Mouse (Mus musculus): ENCODE results near the gene Erich2.

Erich2 gene

DNA sequence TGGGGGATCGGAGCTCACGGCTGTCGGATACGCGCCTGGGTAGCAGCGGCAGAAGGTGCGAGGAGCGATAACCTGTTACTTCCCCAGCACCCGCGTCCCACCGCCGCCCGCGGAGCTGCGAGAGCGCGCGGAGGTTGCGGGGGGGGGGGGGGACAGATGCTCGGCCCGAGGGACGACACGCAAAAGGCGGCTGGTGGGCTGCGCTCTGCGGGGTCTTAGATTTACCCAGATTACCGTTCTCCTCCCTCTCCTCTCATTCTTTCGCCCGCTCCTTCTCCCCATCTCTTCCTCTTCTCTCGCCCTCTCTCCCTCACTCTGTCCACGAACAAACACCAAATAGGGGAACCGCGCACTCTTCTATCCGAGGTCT, 54.0 kb downstream of the Erich2 start:
- no peak for DNase-seq (ENCODE audit: low spot score)

DNA sequence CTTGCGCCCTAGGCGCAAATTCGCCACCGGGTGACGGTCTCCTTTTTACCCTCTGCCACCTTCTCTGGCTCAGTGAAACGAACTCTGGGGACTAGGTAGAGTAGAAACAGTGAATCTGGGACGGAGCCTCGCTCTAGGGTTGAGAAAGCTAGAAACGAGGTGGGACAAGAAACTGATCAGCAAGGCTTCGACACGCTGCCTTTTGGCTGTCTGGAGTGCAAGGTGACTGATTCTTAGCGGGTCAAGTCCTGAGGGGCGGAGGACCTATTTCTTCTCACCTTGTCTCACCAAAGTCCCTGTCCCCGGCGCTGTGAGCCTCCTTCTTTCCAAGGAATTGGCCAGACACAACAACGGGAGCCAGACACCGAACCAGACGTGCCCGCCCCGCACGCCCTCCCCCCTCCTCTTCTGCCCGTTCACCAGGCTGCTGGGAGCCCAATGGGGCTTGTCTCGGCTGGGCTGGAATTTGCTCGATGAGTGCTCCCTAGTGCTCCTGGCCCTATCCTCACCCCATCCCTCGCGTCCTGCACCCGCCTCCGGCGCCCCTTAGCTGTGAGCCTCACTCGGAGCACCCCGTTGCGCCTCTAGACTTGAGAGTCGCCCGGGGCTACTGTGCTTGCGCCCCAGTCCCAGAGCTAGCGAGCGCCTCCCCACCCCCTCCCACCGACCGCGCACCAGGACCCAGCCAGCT, 54.5 kb downstream of the Erich2 start:
- DNase-seq (ENCODE audit: low spot score), result no peak

DNA sequence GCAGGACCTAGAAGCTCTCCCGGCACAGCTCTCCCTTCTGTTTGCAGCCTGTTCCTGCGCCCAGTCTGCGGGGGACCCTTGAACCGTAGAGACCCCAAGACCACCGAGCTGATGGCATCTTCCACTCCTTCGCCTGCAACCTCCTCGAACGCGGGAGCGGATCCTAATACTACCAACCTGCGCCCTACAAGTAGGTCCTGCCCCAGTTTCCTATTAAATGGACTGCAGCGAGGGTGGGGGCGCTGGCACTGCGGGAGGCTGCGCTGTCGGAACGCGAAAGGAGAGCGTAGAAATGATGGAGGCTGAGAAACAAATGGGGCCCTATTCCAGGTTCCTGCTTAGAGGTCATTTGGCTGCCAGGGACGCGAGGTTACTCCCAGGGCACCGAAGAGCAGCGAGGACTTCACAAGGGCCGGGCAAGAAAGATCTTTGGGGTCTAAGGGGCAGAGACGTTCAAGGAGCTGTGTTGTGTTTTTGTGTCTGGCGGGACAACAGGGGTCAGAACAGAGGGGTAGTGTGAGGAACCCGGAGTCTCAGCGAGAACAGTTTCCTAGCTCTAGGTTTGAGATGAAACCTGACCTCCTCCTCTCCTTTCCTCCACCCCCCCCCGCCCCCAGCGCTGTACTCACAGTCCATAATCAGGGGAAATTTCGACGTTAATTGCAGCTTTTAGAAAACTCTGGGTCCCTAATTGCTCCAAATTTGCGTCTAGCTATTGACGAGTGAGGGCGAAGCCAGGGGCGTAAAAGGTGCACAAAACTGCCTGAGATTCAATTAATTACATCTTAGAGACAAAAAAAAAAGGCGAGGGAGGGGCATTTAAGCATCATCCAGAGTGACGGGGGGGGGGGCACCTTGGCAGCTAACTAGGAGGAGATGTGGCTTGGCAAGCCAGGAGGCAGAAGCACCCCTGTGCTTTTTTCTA, 55.4 kb downstream of the Erich2 start:
- DNase-seq (ENCODE audit: low spot score), result no peak

DNA sequence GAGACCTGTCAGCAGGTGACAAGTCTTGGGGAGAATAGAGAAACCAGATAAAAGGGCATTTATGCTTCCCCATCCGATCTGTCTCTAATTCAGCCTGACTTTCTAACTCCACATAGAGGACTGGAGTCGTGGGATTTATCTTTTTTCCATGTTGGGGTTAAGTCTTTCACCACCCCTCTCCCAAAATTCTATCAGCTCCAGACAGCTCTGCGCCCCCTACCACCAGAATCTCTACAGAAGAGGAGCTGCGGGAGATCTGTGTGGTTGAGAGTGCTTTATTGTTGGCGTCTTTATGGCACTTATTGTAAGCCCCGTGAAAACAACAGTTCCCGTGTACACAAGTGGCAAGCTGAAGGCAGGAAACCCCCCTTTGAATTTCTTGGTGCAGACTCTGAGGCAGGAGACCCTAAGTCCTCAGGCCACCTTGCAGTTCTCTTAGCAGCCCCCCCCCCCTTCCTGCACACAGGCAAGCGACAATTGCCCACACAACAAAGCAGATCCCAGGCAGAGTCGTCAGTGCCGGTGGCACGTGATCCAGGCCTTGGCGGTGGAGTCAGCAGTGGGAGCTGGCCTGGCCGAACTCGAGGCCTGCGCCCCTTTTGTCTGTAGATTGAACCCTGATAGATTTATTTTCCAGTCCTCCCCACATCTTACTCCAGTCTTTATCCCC, 56.2 kb downstream of the Erich2 start:
- DNase-seq (ENCODE audit: low spot score), result no peak

DNA sequence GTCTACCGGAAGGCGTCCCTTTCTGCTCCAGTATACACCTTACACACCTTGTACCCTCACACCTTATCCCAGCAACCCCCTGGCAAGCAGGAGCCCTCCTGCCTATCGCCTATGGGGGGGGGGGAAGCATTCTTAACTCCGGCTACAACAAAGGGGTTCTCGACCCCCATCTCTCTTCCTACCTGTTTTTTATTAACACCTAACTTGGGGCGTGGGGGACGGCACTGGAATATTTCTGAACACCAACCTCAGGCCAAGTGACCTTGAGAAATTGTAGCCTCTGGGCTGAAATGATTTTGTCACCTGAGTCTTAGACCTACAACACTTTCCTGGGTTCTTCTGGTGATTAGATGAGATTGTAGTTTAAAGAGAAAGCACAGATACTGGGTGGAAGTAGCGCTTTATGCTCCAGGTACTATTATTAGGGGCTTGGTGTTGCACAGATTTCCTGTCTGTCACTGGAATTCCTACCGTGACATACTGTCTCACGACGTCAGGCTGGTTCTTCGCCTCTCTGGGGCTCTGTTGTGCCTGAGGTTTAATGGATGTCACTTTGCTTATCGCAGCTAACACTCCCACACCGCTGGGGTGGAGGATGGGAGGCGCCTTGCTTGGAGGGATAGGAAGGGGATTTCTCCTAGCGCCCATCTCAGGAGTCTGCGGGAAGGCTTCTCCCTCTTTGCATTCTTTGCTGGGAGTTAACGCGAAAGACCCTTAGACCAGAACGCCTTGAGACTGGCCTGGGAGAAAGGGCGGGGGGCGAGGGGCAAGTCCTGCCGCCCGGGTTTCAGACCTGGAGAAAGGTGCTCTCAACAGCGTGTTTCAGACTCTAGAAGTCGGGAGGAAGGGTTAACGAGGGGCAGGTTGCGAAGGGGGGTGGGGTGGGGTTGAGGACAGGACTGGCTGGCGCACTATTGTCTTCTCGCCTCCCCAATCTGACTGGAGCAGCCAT, 57.3 kb downstream of the Erich2 start:
- DNase-seq (ENCODE audit: low spot score), result no peak

DNA sequence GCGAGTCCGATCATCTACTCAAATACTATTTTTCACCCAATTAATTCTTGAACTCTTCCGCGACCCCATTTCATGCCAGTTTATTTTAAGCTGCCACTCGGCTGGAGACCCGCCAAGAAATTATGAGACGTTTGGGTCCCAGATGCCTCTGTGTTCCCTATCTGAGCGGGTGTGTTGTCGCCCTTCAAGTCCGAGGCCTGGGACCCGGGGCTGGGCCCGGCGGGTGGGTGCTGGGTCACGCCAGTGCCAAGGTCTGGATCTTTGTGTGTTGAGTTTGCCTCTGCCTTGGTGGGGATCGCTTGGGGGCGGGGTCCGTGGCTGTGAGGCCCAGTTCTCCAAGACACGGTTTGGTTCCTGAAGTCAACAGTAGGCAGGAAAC, 58.0 kb downstream of the Erich2 start:
- DNase-seq (ENCODE audit: low spot score), result no peak

DNA sequence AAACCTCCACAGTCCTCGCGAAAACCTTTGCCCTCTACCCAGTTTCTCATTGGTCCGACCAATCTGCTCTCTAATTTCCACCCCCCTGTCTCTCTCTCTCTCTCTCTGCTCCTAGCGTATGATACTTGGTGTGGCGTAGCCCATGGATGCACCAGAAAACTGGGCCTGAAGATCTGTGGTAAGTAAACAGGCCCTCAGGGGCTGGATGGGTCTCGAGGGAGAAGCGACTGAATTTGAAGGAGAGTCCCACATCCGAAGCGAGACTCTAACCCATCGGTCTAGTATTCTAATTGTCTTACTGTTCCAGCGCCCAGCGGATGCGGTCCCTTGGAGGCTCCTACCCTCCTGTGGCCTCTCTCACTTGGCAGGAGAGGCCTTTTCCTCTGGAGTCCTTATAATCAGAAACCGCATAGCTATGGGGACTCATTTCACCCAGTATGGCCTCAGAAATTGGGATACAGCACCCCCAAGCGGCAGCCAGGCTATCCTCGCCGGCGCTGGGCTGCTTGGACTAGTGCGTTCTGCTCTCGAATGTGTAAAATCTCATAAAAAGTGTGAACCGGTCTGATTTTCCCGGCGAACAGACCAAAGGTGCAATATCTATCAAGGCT, 58.6 kb downstream of the Erich2 start:
- no peak for DNase-seq (ENCODE audit: low spot score)

DNA sequence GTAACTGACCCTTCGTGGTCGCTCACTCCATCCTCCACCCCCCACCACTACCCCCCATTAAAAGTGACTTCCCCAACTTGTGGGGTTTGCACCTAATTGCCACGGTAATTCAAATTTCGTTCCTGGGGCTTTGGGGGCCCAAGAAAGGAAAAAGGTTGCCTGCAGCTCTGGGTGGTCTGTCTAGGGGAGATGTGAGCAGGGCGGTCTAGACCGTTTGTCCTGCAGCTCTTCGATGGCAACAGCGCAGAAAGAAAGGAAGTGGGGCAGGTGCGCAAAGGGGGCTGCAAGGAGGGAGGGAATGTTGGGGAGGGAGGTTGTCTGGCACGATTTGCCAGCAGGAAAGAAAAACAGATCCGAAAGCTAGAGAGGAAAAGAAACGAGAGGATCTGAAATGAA, 59.1 kb downstream of the Erich2 start:
- DNase-seq (ENCODE audit: low spot score), result no peak

DNA sequence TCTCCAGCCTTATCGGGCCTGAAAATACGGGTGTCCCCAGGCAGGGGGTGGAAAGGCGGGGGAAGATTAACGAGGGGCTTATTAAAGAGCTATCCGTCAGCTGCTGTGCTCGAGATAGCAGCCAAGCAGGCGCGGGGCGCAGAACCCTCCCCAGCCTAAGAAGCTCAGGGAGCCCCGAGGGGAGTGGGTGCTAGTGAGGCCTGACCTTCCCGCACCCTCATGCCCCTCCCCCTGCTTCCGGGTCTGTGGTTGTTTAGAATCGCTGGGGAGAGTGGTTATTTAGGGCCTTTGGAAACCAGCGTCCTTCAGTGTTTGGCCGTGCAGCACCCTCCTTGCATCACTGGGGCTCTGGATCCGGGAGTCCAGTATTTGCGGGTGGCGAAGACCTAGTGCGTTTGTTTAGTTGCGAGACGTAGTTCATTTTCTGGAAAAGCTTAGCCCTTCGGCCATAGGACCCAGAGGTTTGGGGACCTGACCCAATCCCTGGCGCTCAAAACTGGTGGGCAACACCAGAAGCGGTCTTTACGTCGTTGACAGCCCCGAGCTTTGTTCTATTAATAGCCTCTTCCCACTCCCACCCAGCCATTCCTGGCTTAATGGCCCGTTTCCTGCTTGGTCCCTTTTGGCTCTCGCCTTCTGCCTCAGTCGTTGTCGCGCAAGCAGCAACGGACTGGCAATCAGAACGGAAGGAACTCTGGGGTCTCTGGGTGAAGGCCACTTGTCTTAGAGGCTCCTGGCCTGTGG, 59.8 kb downstream of the Erich2 start:
- no peak for DNase-seq (ENCODE audit: low spot score)

DNA sequence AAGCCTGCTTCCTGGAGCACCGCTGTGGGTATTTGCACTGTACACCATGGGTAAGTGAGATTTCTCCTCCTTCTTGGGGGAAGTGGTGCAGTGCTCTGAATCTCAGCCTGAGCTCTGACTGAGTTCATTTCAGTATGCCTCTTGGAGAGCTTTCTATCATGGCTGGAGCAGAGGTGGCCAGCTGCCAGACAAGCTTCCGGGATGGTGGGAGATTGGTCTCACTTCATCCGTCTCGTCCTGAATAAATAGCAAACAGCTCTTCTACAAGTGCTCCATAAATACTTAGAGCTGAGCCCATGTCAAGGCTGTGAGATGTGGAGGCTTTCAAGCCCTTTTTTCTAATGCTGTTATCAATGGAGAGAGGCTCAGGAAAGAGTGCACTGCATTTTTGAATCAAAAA, 63.1 kb downstream of the Erich2 start:
- DNase-seq (ENCODE audit: low spot score), result no peak

DNA sequence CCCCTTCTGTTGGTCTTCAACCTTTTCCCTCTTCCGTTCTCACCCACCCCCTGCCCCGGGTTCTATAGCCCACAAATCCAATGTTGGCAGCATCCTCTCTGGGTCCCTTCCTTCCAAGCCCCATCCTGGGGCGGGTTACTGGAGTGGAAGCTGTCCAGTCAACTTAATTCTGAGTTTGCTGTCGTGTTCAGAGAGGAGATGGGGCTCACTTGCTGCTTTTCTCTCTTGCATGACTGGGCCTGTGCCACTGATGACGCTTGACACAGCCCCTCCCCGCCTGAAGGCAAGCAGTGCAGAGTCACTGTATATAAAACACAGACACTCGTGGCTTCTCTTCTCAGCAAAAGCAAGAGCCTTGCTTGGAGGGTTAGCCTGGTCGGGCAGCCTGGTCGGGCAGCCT, 63.6 kb downstream of the Erich2 start:
- no peak for DNase-seq (ENCODE audit: low spot score)

DNA sequence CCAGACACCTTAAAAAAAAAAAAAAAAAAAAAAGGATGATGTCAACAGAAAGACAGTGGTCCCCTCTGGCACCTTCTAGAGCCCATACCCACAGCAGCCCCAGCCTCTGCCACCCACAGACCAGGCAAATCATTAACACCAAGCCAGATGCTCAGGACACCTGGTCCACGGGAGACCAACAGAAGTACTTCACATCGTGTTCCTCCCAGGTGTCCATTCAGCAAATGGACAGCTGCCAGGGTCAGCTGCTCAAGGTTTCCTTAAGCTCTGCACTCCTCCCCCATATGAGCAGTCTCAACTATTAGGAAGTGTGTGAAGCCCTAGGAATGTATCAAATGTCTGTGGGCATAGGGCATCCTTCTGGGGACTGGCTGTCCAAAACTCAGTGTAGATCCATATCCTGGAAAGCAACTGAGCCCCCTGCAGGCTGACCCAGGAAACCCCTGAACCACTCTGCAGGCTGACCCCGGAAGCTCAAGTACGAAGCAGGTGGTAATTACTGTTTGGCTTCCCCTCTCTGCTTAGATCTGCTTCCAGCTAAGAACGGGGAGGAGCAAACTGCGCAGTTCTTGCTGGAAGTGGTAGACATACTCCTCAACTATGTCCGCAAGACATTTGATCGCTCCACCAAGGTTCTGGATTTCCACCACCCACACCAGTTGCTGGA, 65.1 kb downstream of the Erich2 start:
- DNase-seq (ENCODE audit: low spot score), result no peak

DNA sequence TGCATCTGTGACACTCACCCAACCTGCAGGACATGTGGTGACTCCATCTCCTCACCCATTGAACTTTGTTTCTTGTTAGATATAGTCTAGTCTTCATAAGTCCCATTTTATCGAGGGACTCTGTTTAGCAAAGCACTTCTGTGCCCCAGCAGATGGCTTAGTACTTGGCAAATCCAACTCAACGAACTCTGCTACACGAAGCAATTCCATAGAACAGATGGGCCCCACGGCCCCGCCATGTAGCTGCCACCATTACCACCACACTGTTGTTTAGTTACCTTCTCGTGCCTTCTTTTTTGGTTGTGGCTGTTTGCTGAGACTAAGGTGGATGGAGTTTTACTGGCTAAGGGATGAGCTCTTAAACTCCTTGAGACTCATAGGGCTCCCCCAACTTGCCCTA, 79.6 kb downstream of the Erich2 start:
- no peak for DNase-seq (ENCODE audit: low spot score)
